Mouse (Mus musculus) testis, postnatal 10 days (tissue): ENCODE measurements around the gene Matn1.

Source experiments
- DNase-seq: peaks from one replicate; pipeline ENCODE4 v3.0.0; 2021; ENCODE audit warnings: low spot score

The Matn1 gene

DNA sequence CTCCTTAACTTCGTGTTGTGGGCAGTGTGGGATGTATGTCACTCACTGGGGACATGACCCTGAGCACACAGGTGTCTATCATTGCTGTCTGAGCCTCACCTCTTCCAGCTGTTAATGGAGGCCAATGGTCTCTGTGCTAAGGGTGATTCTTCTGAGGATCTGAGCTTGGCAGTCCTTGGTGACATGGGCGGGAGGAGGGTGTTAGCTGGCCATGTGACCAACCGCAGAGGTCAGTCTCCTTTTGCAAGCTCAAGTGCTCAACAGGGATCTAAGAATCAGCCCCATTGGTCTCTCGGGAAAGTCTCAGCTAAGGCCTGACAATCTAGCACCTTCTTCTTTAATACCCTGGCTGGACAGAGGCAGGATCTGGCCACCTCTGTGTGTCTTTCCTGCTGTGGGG lies 26.6 kb upstream of the Matn1 start:
- DNase-seq: no peak

DNA sequence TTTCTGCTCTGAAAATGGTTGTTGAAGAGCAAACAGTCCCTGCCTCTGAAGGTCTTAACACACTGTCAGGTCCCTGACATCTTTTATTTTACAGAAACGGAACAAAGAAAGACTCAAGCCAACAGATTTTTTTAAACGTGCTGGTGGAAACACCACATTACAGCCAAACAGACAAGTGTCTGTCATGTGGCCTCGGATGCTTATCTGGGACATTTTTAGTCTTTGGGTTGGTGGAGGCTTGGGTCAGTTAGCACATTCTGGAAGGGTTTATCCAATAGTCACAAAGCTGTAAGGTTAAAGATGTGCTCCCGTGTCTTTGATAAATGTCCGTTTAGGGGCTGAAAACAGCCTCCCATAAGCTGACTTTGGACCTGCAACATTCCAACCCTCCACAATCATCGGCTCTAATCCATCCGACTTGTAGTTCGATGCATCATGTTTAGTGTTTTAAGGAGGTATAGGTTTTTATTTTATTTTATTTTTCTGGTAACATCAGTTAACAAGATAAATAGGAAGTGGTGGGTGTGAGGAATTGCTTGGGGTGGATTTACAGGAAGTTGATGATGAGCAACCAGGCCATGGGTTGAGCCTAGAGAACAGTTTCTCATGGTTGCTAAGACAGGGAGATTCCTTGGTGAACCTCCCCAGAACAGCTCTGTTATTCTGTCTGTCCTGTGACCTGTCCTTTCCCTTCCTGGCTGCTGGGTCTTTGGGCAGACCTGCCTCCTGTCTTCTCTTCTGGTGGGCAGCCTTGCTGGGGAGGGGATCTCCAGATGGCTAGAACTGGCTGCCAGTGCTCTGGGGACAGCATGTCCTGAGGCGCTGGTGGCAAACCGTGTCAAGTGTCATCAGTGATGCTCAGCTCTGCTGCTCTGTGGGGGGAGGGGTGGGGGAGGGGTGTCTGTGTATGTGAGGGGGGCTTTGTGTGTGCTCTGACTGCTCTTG lies 25.1 kb upstream of the Matn1 start:
- DNase-seq: no peak

DNA sequence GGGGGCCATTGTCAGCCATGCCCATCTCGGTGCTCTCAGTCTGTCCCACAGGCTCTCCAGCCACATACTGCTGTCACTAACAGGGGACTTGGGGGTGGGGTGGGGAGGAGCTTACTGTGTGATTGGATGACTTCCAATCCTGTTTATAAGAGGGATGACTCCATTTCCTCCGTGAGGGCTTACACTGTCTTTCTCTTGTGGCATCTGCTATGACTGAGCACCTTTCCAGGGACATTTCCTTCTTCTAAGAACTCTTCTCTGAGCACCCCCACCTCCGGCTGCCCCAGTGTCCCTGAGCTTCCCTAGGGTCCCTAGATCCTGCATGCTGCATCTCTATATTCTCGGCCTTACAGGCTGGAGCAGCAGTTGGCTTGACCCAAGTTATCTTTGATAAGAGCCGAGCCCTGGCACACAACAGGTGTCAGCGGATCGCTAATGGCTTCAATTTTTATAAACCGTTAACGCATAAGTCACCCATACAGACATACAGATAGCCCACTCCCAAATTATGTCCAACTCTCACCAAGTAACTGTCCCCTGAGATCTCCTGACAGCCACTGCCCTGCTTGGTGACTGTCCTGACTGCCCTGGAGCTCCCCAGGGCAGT lies 24.3 kb upstream of the Matn1 start:
- no peak for DNase-seq

DNA sequence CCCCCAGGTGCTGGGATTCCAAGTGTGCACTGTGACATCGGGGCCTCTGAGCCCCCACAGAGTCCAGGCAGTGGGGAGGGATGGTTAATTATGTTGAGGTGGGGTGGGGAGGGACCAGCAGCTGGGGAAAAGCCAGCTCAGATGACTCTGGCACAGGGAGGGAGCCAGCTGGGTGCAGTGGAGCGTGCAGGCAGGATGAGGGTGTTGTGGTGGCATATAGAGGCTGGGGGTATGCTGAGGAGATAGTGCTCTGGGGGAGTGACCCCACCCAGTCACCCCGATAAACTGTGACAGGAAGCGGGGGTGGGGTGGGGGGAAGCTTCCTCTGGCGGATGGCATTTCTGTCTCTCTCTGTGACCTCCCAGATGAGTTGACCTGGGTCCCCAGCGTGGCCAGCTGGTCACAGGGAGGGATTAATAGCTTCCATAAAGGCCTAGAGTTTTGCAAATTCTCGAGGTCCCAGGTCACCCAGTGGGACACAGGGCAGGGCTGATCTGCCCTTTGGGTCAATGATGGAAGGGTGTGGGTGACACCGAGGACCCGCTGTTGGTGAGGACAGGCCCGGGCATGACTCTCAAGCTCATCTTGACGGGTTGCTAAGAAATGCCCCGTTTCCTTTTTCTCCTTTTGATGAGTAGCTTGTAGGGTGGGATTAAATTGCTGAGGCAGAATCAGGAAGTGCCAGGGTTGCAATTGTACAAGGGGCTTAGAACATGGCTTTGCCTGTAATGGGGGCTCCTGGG lies 23.1 kb upstream of the Matn1 start:
- DNase-seq: no peak

DNA sequence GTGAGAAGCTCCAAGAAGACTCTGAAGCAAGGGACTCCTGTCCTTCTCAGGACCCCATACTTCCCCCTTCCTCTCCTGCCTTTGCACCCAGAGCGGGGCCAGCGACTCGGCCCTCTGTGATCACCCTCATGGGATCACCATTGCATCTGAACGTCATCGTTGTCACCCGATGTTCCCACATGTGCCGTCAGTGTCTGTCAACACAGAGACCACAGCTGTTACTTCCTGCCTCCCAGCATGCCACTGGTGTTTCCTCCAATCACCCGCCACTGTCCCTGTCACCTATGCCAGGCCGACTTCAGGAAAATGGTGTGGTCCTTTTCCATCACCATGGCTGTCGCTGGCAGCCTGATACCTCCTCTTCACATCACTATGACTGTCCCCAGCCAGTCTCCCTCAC lies 22.2 kb upstream of the Matn1 start:
- DNase-seq: no peak

DNA sequence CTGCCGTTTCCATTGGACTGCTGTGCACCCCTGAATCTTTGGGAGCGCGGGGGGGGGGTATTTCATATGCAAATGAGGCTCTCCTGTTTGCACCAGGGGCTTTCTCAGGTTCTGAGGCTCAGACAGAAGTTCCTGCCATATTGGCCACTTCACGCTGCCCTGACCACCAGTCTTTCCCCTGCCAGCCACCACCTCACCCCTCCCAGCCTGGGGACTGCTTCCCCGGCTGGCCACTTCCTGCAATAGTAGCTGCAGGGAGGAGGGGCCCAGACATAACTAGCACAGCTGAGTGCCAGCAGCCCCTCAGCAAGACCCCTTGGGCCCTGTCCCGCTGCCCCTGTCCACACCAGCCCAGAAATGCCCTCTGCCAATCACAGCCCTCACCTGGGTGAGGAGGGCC lies 17.9 kb upstream of the Matn1 start:
- no peak for DNase-seq

DNA sequence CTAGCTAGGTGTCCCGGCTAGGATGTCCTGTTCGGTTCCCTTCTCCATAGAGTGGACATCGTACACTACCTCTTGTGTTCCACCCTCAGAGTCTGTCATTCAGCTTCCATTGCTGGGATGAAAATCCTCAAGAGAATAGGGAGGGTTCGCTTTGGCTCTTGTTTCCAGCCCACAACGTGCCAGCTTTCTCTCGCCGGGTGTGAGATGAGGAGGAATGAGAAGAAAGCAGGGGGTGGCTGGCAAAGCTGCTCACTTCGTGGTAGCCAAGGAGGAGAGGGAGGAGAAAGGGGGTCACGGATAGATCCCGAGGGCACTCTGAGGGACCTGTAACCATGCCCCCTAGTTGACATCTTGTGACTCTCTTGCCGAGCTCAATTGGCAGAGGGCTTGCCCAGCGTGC lies 16.4 kb upstream of the Matn1 start:
- no peak for DNase-seq

DNA sequence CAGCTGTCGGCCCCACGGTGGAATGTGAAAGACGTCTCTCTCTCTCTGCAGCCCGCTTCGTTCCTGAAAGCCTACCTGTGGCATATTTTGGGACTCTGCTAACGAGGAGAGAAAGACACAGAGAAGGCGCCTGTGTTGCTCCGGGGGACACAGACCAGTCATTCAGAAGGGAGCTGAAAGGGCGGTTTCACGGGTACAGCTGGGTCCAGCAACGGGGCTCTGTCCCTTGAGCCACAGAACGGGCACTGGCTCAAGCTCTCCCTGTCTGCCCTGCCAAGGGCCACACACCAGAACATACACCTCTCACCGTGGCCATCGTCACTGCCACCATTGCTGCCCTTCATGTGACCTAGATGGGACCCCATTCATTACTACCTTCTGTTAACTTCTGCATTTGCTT lies 1.5 kb upstream of the Matn1 start:
- no peak for DNase-seq

DNA sequence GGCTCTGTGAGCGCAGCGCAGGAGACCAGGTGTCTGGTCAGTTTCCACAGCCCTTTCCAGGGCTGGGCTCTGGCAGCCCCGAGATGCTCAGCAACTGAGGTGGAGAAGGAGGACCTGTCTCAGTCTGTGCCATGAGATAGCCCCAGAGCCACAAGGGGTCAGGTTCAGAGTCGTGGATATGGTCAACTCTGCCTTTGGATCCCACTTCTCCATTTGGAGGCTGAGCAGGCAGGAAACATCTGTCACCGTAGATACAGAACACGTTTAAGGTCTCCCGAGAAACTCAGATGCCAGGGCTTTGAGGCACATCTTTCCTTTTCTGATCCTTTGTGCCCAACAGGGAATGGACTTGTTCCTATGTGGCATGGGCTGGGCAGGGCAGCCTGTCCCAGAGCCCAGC lies 594 bp downstream of the Matn1 start:
- no peak for DNase-seq

DNA sequence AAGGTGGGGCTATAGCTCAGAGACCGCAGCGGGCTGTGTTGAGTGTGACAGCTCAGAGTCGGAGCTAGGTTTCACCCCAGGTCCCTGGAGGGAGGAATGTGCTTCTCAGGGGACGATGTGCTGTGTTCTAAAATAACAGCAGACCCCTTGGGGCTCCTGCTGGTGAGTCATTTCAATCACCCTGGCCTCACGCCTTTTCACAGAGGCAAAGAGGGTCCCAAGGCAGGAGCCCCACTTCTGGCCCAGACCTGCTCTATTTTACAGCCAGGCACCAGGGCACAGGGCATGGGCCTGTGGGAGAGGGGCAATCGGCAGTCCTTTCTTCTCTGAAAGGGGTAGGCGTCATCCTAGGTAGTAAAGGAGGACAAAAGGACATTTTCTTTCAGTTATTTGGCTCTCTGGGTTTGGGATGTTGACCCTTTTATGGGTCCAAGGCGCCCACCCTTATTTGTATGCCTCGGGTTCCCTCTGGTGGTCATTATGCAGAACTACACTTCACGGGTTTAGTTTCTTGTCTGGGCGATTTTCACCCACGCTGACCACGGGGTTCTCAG lies 3.0 kb downstream of the Matn1 start:
- DNase-seq: no peak

DNA sequence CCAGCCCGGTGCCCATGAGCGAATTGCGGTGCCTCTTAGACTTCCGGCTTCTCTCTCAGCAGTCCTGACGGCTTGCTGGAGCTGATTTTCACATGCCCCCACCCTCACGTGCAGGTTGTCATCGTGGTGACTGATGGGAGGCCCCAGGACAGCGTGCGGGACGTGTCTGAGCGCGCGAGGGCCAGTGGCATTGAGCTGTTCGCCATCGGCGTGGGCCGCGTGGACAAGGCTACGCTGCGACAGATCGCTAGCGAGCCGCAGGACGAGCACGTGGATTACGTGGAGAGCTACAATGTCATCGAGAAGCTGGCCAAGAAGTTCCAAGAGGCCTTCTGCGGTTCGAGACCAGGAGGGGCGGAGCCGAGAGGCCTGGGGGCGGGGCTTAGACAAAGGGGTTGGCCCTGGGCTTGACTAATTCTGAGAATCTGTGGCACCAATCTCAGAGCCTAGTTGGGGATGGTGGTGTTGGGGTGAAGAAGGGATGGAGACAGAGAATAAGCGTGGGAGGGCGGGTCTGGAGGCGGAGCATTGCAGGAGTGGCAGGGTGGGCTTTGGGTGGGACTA lies 5.7 kb downstream of the Matn1 start:
- DNase-seq: peak; percentile 70

DNA sequence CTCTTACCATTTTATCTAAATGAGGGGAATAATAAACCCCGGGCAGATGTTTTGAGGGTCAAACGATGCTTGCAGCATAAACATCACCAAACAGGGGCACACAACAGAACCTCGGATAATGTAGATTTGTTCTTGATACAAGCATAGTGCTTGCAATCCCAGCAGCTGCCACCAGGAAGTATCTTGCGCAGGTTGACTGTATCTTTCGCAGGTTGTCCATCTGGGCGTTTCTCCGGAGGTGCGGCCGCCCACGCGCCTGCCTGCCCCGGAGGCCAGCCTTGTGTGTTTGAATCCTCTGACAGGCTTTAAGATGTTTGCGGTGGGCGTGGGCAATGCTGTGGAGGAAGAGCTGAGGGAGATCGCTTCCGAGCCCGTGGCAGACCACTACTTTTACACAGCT lies 8.3 kb downstream of the Matn1 start:
- DNase-seq: no peak

DNA sequence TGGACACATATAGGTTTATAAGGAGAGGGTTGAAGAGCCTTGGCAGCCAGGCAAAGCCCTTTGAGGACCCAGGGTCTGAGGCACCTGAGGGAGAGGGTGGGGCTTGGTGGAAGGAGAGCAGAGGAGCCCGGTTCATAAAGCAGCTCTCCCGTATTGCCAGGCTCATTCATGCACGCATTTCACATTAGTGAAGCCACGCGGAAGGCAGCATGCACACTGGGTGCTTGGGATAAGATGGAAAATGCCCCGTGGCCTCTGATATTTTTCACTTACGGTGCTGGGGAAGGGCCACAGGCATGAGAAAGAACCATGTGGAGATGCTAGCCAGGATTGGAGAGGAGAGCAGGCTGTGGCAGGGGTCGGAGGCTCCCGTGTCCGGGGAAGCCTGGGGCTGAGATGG lies 13.0 kb downstream of the Matn1 start:
- DNase-seq: no peak

DNA sequence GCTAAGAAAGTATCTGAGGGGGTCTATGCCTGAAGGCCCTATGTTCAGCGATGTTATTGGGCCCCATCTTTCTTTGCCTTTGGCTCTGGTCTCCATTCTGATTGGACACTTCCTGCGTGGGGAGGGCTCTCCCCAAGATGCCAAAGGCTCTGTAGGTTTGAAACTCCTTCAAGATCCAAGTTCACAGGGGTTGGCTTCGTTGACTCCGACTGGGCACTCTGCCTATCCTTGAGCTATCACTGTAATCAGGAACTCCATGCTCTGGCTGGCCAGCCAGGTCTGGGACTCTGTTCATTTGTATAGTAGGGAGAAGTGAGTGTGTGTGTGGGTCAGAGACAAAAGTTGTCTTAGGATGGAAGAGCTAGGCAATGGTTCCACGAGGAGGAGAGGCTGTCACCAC lies 14.6 kb downstream of the Matn1 start:
- no peak for DNase-seq

DNA sequence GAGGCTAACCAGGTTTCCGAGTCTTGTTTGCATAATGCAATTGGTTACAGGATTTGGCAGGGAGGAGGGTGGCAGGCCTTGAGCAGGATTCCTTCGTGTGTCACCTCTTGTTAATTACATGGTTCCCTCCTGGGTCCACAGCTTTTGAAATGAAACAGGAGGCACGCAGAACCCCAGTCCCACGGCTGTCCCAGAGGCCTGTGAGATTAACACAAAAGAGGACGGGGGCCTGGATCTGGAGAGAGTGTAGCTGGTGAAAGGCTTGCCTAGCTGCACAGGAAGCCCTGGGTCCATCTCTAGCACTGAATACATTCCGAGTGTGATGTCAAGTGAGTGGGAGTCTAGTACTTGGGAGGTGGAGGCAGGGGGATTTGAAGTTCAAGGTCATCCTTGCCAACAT lies 15.5 kb downstream of the Matn1 start:
- no peak for DNase-seq

DNA sequence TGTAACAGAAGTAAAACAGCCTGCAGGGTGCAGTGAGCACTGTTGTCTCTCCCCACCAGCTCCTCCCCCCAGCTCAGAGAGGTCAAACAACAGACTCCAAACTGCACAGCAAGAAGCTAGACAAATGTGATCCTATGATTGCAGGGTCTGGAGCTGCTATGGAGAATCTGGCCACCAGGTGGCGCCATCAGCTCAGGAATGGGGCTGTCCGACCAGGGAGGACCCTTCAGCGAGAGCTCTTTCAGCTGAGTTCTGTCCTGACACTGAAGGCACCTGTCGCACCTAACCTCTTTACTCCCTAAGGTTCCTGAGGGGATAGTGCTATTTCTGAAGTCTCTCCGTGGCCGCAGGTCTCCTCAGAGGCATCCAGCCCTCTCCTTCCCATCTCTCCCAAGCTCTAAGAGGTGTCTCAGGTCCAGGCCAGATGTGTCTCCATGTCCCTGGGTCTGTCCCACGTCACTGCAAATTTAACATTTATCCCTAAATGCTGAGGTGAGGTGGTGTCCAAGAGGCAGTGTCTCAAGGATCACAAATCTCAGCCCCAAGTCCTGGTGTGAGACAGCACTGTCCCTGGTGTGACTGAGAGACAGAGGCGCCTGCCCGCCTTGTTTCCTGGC lies 16.0 kb downstream of the Matn1 start:
- peak; percentile 96 for DNase-seq

DNA sequence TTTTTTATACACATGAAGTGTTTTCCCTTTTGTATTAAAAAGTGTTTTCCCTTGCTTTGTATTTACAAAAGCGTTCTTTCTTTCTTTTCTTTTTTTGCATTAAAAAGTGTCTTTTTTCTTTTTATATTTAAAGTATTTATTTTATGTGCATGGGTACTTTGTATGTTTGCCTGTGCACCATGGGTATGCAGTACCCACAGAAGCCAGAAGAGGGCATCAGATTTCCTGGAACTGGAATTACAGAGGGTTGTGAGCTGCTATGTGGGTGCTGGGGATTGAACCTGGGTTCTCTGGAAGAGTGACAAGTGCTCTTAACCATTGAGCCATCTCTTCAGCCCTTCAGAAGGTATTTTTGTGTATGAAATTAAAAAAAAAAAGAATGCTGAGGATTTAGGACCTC lies 27.1 kb downstream of the Matn1 start:
- DNase-seq: no peak

DNA sequence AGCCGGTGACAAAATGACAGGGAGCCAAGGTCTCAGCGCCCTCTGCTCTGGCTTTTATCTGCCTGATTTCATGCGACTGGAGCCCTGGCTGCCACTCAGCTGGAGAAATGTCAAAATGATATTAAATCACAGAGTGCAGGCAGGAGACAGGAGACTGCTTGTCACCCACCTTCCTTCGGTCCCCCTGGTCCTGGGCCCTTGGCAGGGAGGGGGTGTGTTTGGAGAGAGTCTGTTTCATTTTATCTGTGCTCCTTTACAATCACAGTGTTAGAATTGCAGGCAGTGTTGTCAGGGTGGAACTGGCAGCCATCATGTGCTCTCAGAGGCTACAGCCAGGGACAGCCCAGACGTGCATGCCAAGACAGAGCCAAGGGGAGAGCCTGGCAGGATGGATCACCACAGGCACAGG lies 28.2 kb downstream of the Matn1 start:
- no peak for DNase-seq

DNA sequence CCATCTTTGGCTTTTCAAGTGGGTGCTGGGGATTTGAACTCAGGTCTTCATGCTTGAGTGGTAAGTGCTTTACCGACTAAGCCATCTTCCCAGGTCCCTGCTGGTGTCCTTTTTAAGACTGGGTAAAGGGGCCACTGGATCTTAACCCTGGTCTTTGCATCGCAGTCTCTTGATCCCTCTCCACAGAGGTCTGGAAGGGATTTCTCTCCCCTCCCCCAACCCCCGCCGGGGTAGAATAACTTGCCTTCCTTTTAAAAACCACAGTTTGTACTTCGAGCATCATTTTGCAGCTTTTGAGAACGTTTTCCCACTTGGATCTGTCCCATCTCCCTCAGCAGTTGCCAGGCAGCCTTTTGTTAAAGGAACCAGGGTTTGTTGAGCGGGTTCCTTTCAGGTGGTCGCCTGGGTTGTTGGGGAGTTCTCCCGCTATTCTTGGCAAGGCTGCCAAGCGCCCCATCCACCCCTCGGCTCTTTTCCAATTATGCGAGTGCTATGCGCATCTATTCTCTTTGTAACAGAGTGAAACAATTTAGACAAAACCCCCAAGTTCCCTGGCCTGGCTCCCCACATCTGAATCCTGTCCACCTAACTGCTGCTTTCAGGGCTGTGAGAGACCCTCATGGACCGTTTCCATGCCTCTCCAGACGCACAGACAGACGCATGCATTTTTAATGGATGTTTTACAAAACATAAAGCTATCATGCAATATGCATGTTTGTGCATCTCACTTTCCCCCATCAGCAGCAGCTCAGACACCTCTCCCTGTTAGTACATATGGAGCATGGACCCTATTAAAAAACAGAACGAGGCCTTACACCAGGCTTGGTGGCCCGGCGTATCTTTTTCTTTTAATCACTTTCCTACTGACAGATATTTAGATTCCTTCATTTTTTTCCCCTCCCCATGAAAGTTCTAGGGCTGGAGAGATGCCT lies 29.4 kb downstream of the Matn1 start:
- DNase-seq: no peak

DNA sequence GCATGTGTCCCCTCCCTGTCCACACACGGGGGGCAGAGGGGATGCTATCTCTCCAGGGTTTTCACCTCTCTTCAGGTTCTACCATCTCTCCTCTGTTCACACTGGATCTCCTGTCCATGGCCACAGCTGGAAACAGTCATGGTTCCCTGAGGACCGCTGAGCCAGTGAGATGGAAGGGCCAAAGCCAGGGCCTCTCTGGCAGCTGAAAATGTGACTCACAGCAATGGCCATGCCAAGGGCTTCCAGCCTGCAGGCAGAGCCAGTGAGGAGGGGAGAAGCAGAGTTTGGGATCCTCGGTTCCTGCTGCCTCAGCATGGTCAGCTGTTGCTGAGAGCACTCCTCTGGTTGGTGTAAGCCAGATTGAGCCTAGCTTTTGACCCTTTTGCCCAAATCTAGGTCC lies 34.8 kb downstream of the Matn1 start:
- no peak for DNase-seq
